Mouse (Mus musculus) ES-Bruce4 (cell line): ENCODE measurements around the gene Med19.

ENCODE experiments used
- CTCF ChIP-seq: IDR thresholded peaks from one replicate; pipeline ENCODE4 v1.8.1; 2011; ENCODE audit warnings: low read depth, low read length
- EP300 ChIP-seq: IDR thresholded peaks from 2 replicates; pipeline ENCODE4 v1.6.1; 2011; ENCODE audit warnings: low read depth, low read length; ENCODE audit not compliant: insufficient read depth
- POLR2A ChIP-seq: IDR thresholded peaks from one replicate; pipeline ENCODE4 v1.8.1; 2011; ENCODE audit warnings: low read length; ENCODE audit not compliant: insufficient read depth

DNA sequence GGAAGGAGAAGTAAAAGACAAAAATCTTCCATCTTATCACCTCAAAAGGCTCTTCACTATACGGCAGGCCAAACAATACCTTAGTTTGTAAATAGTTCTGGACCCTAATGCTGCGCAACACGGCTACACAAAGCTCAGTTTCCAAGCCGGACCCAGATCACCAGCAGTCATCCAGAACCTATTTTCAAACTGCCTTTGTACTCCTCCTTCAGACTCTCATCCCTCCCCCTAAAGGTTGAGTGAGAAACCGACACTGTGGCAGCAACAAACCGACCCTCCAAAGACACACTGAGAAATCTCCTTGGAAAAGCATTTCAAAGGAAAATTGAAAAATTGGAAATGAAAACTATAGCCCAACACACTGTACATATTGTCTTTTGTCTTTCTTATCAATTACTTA is 29.8 kb upstream of the Med19 start:
- TF ChIP-seq CTCF (no peak), POLR2A (no peak), EP300 (no peak)
